Mouse (Mus musculus) CD4-positive helper T cell, adult 2 months (primary cell): ENCODE measurements around the gene Phf21a.
"Not testable (repeated sequence)": the region's sequence is repeated elsewhere in the genome, so short reads cannot be mapped to it uniquely, and the experiment has no call there.

ENCODE experiments used
- DNase-seq: peaks from one replicate; pipeline ENCODE4 v3.0.0-alpha.2; 2012; ENCODE audit warnings: low read depth, missing footprints, low spot score

Phf21a gene

GRCm38 (mm10) chr2:92381161-92381560 lies 288.2 kb downstream of the Phf21a start:
- DNase-seq = no peak

GRCm38 (mm10) chr2:92381901-92382588 lies 289.1 kb downstream of the Phf21a start, which contains the start of gene 1700029I15Rik:
Gene 1700029I15Rik, plus strand, starts transcription at chr2:92382538.
- DNase-seq = no peak

- DNase-seq = no peak
Observed at GRCm38 (mm10) chr2:92382759-92383158, 289.8 kb downstream of the Phf21a start.

GRCm38 (mm10) chr2:92384101-92384500 lies 291.2 kb downstream of the Phf21a start:
- DNase-seq = no peak

- no peak for DNase-seq
Observed at GRCm38 (mm10) chr2:92385113-92386051, 292.5 kb downstream of the Phf21a start.

- no peak for DNase-seq
Observed at GRCm38 (mm10) chr2:92386821-92387570, 294.1 kb downstream of the Phf21a start.

- no peak for DNase-seq
Observed at GRCm38 (mm10) chr2:92387646-92388045, 294.7 kb downstream of the Phf21a start.

GRCm38 (mm10) chr2:92388081-92388517 lies 295.2 kb downstream of the Phf21a start:
- DNase-seq = no peak

- peak; percentile 68 for DNase-seq
Observed at GRCm38 (mm10) chr2:92388891-92389641, 296.1 kb downstream of the Phf21a start.

GRCm38 (mm10) chr2:92389645-92390044 lies 296.7 kb downstream of the Phf21a start:
- DNase-seq = no peak

- DNase-seq = no peak
Observed at GRCm38 (mm10) chr2:92390206-92390930, 297.5 kb downstream of the Phf21a start.

- DNase-seq = no peak
Observed at GRCm38 (mm10) chr2:92391116-92391515, 298.2 kb downstream of the Phf21a start.

- no peak for DNase-seq
Observed at GRCm38 (mm10) chr2:92391703-92392317, 298.9 kb downstream of the Phf21a start.

- no peak for DNase-seq
Observed at GRCm38 (mm10) chr2:92392318-92393264, 299.7 kb downstream of the Phf21a start.

- no peak for DNase-seq
Observed at GRCm38 (mm10) chr2:92395535-92395934, 302.6 kb downstream of the Phf21a start.

GRCm38 (mm10) chr2:92397436-92397835 lies 304.5 kb downstream of the Phf21a start:
- DNase-seq = no peak

- DNase-seq = not testable (repeated sequence)
Observed at GRCm38 (mm10) chr2:92399877-92400276, 307.0 kb downstream of the Phf21a start.

- no peak for DNase-seq
Observed at GRCm38 (mm10) chr2:92400682-92401081, 307.8 kb downstream of the Phf21a start.

- DNase-seq = no peak
Observed at GRCm38 (mm10) chr2:92401091-92401561, 308.2 kb downstream of the Phf21a start, which contains the start of gene Mapk8ip1. Gene Mapk8ip1, minus strand, starts transcription at chr2:92401263.
